Mouse (Mus musculus): Measurements from ENCODE around the gene Nes. TPM values are rescaled to one million over a fixed set of nuclear protein-coding genes. Genes with fewer than 3 reads are reported as not detected.
A peak's percentile ranks its signal among the peaks of the same experiment; 100 is the strongest.

The Nes gene
- polyA plus RNA-seq, 1 experiment, result 0.29 TPM

GRCm38 (mm10) chr3:87989935-87990334 is 19.1 kb downstream of the Nes start:
- TF ChIP-seq FLI1 (IDR thresholded peaks at IDR 0.05; ENCODE audit: low read length), result no peak
- no peak for TF ChIP-seq GATA1 (IDR thresholded peaks at IDR 0.05; ENCODE audit: borderline replicate concordance, low read length)
- no peak overlapping the region for H3K4me3 ChIP-seq (replicated peaks)
- peaks cover 93% of the 10 kb centered on the region for H3K27me3 ChIP-seq (replicated peaks)
- no peaks in the 10 kb centered on the region for H3K36me3 ChIP-seq (replicated peaks; ENCODE audit: low read length)
- H3K4me1 ChIP-seq, result peaks cover 55% of the 10 kb centered on the region
- no peaks in the 10 kb centered on the region for H3K9me3 ChIP-seq

GRCm38 (mm10) chr3:87993436-87993835 is 22.6 kb downstream of the Nes start:
- Histone ChIP-seq H3K27me3 (replicated peaks) (peaks cover 96% of the 10 kb centered on the region), H3K36me3 (replicated peaks; ENCODE audit: low read length) (no peaks in the 10 kb centered on the region), H3K4me1 (peaks cover 33% of the 10 kb centered on the region), H3K9me3 (no peaks in the 10 kb centered on the region), H3K4me3 (replicated peaks) (no peak overlapping the region)
- TF ChIP-seq FLI1 (IDR thresholded peaks at IDR 0.05; ENCODE audit: low read length) (no peak), GATA1 (IDR thresholded peaks at IDR 0.05; ENCODE audit: borderline replicate concordance, low read length) (no peak)

- Histone ChIP-seq H3K4me3 (replicated peaks) (peak overlapping the region; percentile 35), H3K9me3 (no peaks in the 10 kb centered on the region), H3K36me3 (replicated peaks; ENCODE audit: low read length) (no peaks in the 10 kb centered on the region), H3K27me3 (replicated peaks) (peaks cover 97% of the 10 kb centered on the region), H3K4me1 (peaks cover 38% of the 10 kb centered on the region)
- no peak for TF ChIP-seq FLI1 (IDR thresholded peaks at IDR 0.05; ENCODE audit: low read length)
- TF ChIP-seq GATA1 (IDR thresholded peaks at IDR 0.05; ENCODE audit: borderline replicate concordance, low read length), result no peak
Measured at GRCm38 (mm10) chr3:87995331-87995730, 24.5 kb downstream of the Nes start.

GRCm38 (mm10) chr3:87996401-87996800 is 25.5 kb downstream of the Nes start:
- no peaks in the 10 kb centered on the region for H3K9me3 ChIP-seq
- H3K4me3 ChIP-seq (replicated peaks), result no peak overlapping the region
- H3K4me1 ChIP-seq, result peaks cover 42% of the 10 kb centered on the region
- peaks cover 97% of the 10 kb centered on the region for H3K27me3 ChIP-seq (replicated peaks)
- no peak for TF ChIP-seq GATA1 (IDR thresholded peaks at IDR 0.05; ENCODE audit: borderline replicate concordance, low read length)
- no peak for TF ChIP-seq FLI1 (IDR thresholded peaks at IDR 0.05; ENCODE audit: low read length)
- H3K36me3 ChIP-seq (replicated peaks; ENCODE audit: low read length), result no peaks in the 10 kb centered on the region

- peaks cover 97% of the 10 kb centered on the region for H3K27me3 ChIP-seq (replicated peaks)
- H3K4me3 ChIP-seq (replicated peaks), result peak overlapping the region; percentile 85
Measured at GRCm38 (mm10) chr3:87996971-87997614, 26.2 kb downstream of the Nes start.

GRCm38 (mm10) chr3:87998747-87999146 is 27.9 kb downstream of the Nes start:
- Histone ChIP-seq H3K9me3 (peaks cover 7% of the 10 kb centered on the region; the same call in 1 of the 2 replicates), H3K27me3 (replicated peaks) (peaks cover 98% of the 10 kb centered on the region), H3K4me1 (peaks cover 36% of the 10 kb centered on the region), H3K4me3 (replicated peaks) (no peak overlapping the region), H3K36me3 (replicated peaks; ENCODE audit: low read length) (no peaks in the 10 kb centered on the region)
- TF ChIP-seq FLI1 (IDR thresholded peaks at IDR 0.05; ENCODE audit: low read length), result no peak
- TF ChIP-seq GATA1 (IDR thresholded peaks at IDR 0.05; ENCODE audit: borderline replicate concordance, low read length), result no peak

More at GRCm38 (mm10) chr3:87996971-87997614, 26.2 kb downstream of the Nes start:
- no peaks in the 10 kb centered on the region for H3K36me3 ChIP-seq (replicated peaks; ENCODE audit: low read length)
- TF ChIP-seq FLI1 (IDR thresholded peaks at IDR 0.05; ENCODE audit: low read length) (no peak), GATA1 (IDR thresholded peaks at IDR 0.05; ENCODE audit: borderline replicate concordance, low read length) (no peak)
- H3K9me3 ChIP-seq, result no peaks in the 10 kb centered on the region
- H3K4me1 ChIP-seq, result peaks cover 42% of the 10 kb centered on the region

- H3K4me3 ChIP-seq (replicated peaks), result peak overlapping the region; percentile 51
- TF ChIP-seq GATA1 (IDR thresholded peaks at IDR 0.05; ENCODE audit: borderline replicate concordance, low read length), result no peak
- TF ChIP-seq FLI1 (IDR thresholded peaks at IDR 0.05; ENCODE audit: low read length), result no peak
- H3K9me3 ChIP-seq, result peaks cover 7% of the 10 kb centered on the region; the same call in 1 of the 2 replicates
- no peaks in the 10 kb centered on the region for H3K36me3 ChIP-seq (replicated peaks; ENCODE audit: low read length)
- peaks cover 36% of the 10 kb centered on the region for H3K4me1 ChIP-seq
- peaks cover 95% of the 10 kb centered on the region for H3K27me3 ChIP-seq (replicated peaks)
Measured at GRCm38 (mm10) chr3:87999243-87999895, 28.5 kb downstream of the Nes start.

GRCm38 (mm10) chr3:88000181-88000580 is 29.3 kb downstream of the Nes start, which contains the start of gene Bcan:
Gene Bcan (minus strand): TSS chr3:88000230.
- Histone ChIP-seq H3K4me3 (replicated peaks) (peak within 1 kb of the TSS; percentile 51), H3K27me3 (replicated peaks) (peaks cover 91% of the 10 kb centered on the region), H3K9me3 (peaks cover 7% of the 10 kb centered on the region; the same call in 1 of the 2 replicates), H3K36me3 (replicated peaks; ENCODE audit: low read length) (no peaks in the 10 kb centered on the region), H3K4me1 (peaks cover 36% of the 10 kb centered on the region)
- no peak for TF ChIP-seq GATA1 (IDR thresholded peaks at IDR 0.05; ENCODE audit: borderline replicate concordance, low read length)
- no peak for TF ChIP-seq FLI1 (IDR thresholded peaks at IDR 0.05; ENCODE audit: low read length)

- Histone ChIP-seq H3K4me3 (replicated peaks) (no peak overlapping the region), H3K27me3 (replicated peaks) (peaks cover 91% of the 10 kb centered on the region)
Measured at GRCm38 (mm10) chr3:88000816-88001595, 30.1 kb downstream of the Nes start.

More at GRCm38 (mm10) chr3:88000816-88001595, 30.1 kb downstream of the Nes start:
- TF ChIP-seq GATA1 (IDR thresholded peaks at IDR 0.05; ENCODE audit: borderline replicate concordance, low read length), result no peak
- TF ChIP-seq FLI1 (IDR thresholded peaks at IDR 0.05; ENCODE audit: low read length), result no peak
- H3K36me3 ChIP-seq (replicated peaks; ENCODE audit: low read length), result no peaks in the 10 kb centered on the region
- peaks cover 36% of the 10 kb centered on the region for H3K4me1 ChIP-seq
- peaks cover 15% of the 10 kb centered on the region for H3K9me3 ChIP-seq

Measured in megakaryocyte, embryonic 14.5 days (primary cell).